Mouse (Mus musculus) ES-E14 (cell line): Measurements from ENCODE around the gene Washc2.

Source experiments
- CHD2 ChIP-seq: IDR thresholded peaks from 2 replicates; pipeline ENCODE4 v1.6.1; 2014; ENCODE audit warnings: mild to moderate bottlenecking, low read depth, low read length, inconsistent platforms
- HCFC1 ChIP-seq: IDR thresholded peaks from 2 replicates; pipeline ENCODE4 v1.6.1; 2012; ENCODE audit warnings: low read length, inconsistent platforms, borderline replicate concordance; ENCODE audit not compliant: insufficient read depth

GRCm38 (mm10) chr6:116281014-116281413 lies 73.2 kb downstream of the Washc2 start:
- TF ChIP-seq CHD2 (no peak), HCFC1 (no peak)
